Mouse (Mus musculus): Measurements from ENCODE around the gene Tet2. TPM values are rescaled to one million over a fixed set of nuclear protein-coding genes. Genes with fewer than 3 reads are reported as not detected.

The Tet2 gene
- total and polyA plus RNA-seq, 2 experiments from 2014 or later = 17.2 to 46.5 TPM

DNA sequence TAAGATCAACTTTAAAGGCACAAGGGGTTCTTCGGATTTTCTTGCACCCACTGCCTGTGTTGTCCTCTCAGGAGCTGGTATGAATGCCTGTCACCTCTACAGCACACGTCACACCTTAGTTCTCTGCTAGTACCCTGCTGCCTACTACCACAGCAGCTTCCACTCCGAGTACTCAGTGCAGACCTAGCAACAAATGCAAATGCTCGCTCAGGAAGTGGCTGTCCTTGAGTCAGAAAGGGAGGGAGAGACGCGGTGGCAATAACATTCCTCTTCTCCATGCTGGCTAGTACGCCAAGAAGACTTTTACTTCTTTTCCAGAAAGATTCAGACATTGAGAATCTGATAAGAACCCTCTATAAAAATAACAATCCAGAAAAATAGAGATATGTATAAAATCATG is 31.5 kb downstream of the Tet2 start:
- 87% methylated on average over 7 of the region's 7 CpGs for WGBS
- Histone ChIP-seq H3K9me3 (ENCODE audit: low read length) (no peaks in the 10 kb centered on the region), H3K4me1 (ENCODE audit: insufficient read depth, low read length) (no peaks in the 10 kb centered on the region), H3K4me2 (ENCODE audit: low read depth, low read length, poor library complexity, severe bottlenecking) (no peak overlapping the region), H3K27me3 (ENCODE audit: insufficient read depth, low read length) (no peaks in the 10 kb centered on the region), H3K36me3 (ENCODE audit: insufficient read depth, low read length) (peaks cover 6% of the 10 kb centered on the region; the same call in 1 of the 2 replicates), H3K4me3 (ENCODE audit: low read depth, low read length) (no peak overlapping the region), H3K27ac (ENCODE audit: low read depth, low read length) (no peak overlapping the region), H3K9ac (replicated peaks; ENCODE audit: low read length, poor library complexity, severe bottlenecking) (no peak overlapping the region)
- ATAC-seq (ENCODE audit: low FRiP score) (no peak), DNase-seq (ENCODE audit: low spot score) (no peak)
- no peak for TF ChIP-seq CTCF (IDR thresholded peaks at IDR 0.05)

DNA sequence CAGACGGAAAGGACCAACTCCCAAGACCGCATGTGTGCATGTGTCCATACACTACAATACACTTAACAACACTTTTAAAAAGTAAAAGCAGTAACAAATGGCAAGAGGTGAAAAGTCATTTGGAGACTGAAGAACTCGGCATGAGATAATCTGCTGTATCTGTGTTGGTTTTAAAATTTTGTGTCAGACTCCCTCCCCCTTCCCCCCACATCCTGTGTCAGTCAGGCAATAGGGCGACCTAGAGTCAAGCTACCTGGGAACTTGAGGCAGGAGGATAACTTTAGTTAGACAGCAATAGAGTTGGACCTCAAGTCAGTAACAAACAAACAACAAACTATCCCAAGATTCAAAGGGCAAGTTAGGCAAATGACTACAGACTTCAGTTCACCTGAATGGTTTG is 34.6 kb downstream of the Tet2 start:
- no peak for ATAC-seq (ENCODE audit: low FRiP score)
- H3K9ac ChIP-seq (replicated peaks; ENCODE audit: low read length, poor library complexity, severe bottlenecking) = no peak overlapping the region

DNA sequence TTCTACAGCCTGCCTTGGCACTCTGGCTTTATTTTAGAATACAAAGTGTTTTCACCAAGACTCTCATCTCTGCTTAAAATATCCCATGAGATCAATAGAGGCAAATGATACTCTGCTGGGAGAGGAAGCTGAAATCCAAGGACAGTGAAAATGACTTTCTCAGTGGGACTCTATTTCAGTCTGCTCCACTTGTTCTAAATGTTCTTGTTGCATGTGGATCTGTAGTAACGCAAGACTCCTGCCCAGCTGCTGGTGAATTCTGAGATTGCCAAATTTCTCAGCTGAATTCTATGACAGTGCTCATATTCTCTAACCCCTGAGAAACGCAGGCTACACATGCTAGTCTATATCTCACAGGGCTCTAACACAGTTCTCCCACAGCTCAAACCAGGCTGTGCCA is 35.1 kb downstream of the Tet2 start:
- peaks cover 6% of the 10 kb centered on the region; the same call in 1 of the 2 replicates for H3K36me3 ChIP-seq (ENCODE audit: insufficient read depth, low read length)
- ATAC-seq (ENCODE audit: low FRiP score) = no peak
- no peak for DNase-seq (ENCODE audit: low spot score)
- 84% methylated on average over 2 of the region's 2 CpGs for WGBS
- H3K27me3 ChIP-seq (ENCODE audit: insufficient read depth, low read length) = no peaks in the 10 kb centered on the region
- no peak overlapping the region for H3K4me2 ChIP-seq (ENCODE audit: low read depth, low read length, poor library complexity, severe bottlenecking)
- H3K9me3 ChIP-seq (ENCODE audit: low read length) = no peaks in the 10 kb centered on the region
- no peak overlapping the region for H3K4me3 ChIP-seq (ENCODE audit: low read depth, low read length)
- no peak overlapping the region for H3K27ac ChIP-seq (ENCODE audit: low read depth, low read length)
- H3K9ac ChIP-seq (replicated peaks; ENCODE audit: low read length, poor library complexity, severe bottlenecking) = no peak overlapping the region
- no peak for TF ChIP-seq CTCF (IDR thresholded peaks at IDR 0.05)
- H3K4me1 ChIP-seq (ENCODE audit: insufficient read depth, low read length) = no peaks in the 10 kb centered on the region

More for the DNA sequence above, 34.6 kb downstream of the Tet2 start:
- Histone ChIP-seq H3K4me1 (ENCODE audit: insufficient read depth, low read length) (no peaks in the 10 kb centered on the region), H3K4me2 (ENCODE audit: low read depth, low read length, poor library complexity, severe bottlenecking) (no peak overlapping the region), H3K27me3 (ENCODE audit: insufficient read depth, low read length) (no peaks in the 10 kb centered on the region), H3K27ac (ENCODE audit: low read depth, low read length) (no peak overlapping the region), H3K36me3 (ENCODE audit: insufficient read depth, low read length) (peaks cover 6% of the 10 kb centered on the region; the same call in 1 of the 2 replicates), H3K4me3 (ENCODE audit: low read depth, low read length) (no peak overlapping the region), H3K9me3 (ENCODE audit: low read length) (no peaks in the 10 kb centered on the region)
- WGBS = 92% methylated on average over 4 of the region's 4 CpGs
- no peak for TF ChIP-seq CTCF (IDR thresholded peaks at IDR 0.05)
- no peak for DNase-seq (ENCODE audit: low spot score)

DNA sequence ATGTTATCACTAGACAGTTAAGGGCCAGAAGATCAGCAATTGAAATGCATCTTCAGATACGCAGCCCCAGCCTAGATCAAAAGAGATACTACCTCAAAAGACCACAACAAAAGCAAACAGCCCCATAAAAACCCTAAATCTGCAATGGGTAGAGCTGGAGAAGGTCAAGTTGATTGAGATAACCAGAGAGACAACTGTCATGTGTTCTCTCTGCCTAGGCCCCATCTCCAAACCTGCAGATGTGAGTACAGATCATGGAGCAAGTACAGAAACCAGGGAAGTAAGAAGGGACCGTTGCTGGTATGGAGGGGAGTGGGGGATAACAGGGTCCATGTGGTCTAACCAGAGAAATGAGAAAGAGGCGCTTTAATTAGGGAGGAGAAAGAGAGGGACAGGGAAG is 36.1 kb downstream of the Tet2 start:
- H3K9ac ChIP-seq (replicated peaks; ENCODE audit: low read length, poor library complexity, severe bottlenecking) = no peak overlapping the region
- no peaks in the 10 kb centered on the region for H3K9me3 ChIP-seq (ENCODE audit: low read length)
- H3K4me2 ChIP-seq (ENCODE audit: low read depth, low read length, poor library complexity, severe bottlenecking) = no peak overlapping the region
- no peak overlapping the region for H3K27ac ChIP-seq (ENCODE audit: low read depth, low read length)
- no peak overlapping the region for H3K4me3 ChIP-seq (ENCODE audit: low read depth, low read length)
- H3K36me3 ChIP-seq (ENCODE audit: insufficient read depth, low read length) = peaks cover 6% of the 10 kb centered on the region; the same call in 1 of the 2 replicates
- DNase-seq (ENCODE audit: low spot score) = no peak
- H3K27me3 ChIP-seq (ENCODE audit: insufficient read depth, low read length) = no peaks in the 10 kb centered on the region
- no peaks in the 10 kb centered on the region for H3K4me1 ChIP-seq (ENCODE audit: insufficient read depth, low read length)
- TF ChIP-seq CTCF (IDR thresholded peaks at IDR 0.05) = no peak
- ATAC-seq (ENCODE audit: low FRiP score) = no peak
- 89% methylated on average over 3 of the region's 3 CpGs for WGBS

DNA sequence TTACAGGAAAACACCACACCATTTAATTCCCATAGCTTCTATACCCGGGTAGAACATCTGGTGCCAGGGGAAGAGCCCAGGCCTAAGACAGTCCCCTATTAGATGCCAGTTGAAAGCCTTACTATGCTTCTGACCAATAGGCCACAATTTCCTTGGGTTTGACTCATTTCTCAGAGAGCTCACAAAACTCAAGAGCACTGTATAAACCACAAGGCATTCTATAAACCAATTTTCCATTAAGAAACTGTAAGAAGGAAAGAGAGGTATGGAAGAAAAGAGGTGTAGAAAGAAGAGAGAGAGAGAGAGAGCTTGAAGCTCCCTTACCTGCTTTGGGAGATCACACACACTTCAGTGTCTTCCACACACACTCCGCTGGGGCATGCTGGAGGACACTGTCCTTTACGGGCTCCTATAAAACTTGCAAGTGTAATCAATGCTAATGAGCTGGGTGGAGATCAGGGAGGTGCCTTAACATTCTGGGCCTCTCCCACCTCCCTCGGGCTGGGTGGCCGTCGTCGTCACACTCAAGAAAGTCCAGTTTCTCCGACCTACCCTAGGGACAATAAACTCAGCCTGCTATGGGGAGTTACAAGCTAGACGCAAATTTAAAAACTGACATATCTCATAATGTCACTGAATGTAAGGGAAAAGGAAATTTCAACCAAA is 38.5 kb downstream of the Tet2 start:
- H3K27ac ChIP-seq (ENCODE audit: low read depth, low read length) = no peak overlapping the region
- DNase-seq (ENCODE audit: low spot score) (no peak), ATAC-seq (ENCODE audit: low FRiP score) (no peak)
- no peaks in the 10 kb centered on the region for H3K27me3 ChIP-seq (ENCODE audit: insufficient read depth, low read length)
- WGBS = 86% methylated on average over 9 of the region's 9 CpGs
- no peak overlapping the region for H3K4me2 ChIP-seq (ENCODE audit: low read depth, low read length, poor library complexity, severe bottlenecking)
- TF ChIP-seq CTCF (IDR thresholded peaks at IDR 0.05) = no peak
- H3K9ac ChIP-seq (replicated peaks; ENCODE audit: low read length, poor library complexity, severe bottlenecking) = no peak overlapping the region
- H3K4me1 ChIP-seq (ENCODE audit: insufficient read depth, low read length) = no peaks in the 10 kb centered on the region
- H3K9me3 ChIP-seq (ENCODE audit: low read length) = no peaks in the 10 kb centered on the region
- no peaks in the 10 kb centered on the region; the same call in 1 of the 2 replicates for H3K36me3 ChIP-seq (ENCODE audit: insufficient read depth, low read length)
- H3K4me3 ChIP-seq (ENCODE audit: low read depth, low read length) = no peak overlapping the region

DNA sequence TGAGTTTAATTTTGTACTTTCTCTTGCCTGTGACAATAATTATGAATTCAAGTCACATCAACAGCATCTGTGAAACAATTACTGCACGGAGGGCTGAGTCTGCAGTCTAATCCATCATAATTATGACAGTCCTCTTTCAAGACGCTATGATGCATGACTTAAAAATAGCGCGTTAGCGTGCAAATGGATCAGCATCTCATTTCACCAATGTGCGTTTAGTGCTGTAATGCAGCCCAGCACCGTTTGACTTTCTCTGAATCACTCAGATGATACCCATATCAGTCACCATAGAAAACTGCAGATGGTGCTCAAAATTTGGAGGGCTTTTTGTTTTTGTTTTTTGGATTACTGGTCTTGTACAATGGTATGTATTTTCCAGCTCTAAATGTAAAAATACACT is 48.0 kb downstream of the Tet2 start:
- no peak overlapping the region for H3K4me3 ChIP-seq (ENCODE audit: low read depth, low read length)
- H3K9ac ChIP-seq (replicated peaks; ENCODE audit: low read length, poor library complexity, severe bottlenecking) = no peak overlapping the region
- peak; percentile 60; the same call in 1 of the 2 replicates for ATAC-seq (ENCODE audit: low FRiP score)
- H3K27ac ChIP-seq (ENCODE audit: low read depth, low read length) = no peak overlapping the region
- H3K9me3 ChIP-seq (ENCODE audit: low read length) = no peaks in the 10 kb centered on the region
- H3K36me3 ChIP-seq (ENCODE audit: insufficient read depth, low read length) = no peaks in the 10 kb centered on the region
- no peak overlapping the region for H3K4me2 ChIP-seq (ENCODE audit: low read depth, low read length, poor library complexity, severe bottlenecking)
- 35% methylated on average over 7 of the region's 7 CpGs for WGBS
- TF ChIP-seq CTCF (IDR thresholded peaks at IDR 0.05) = no peak
- H3K4me1 ChIP-seq (ENCODE audit: insufficient read depth, low read length) = no peaks in the 10 kb centered on the region
- no peaks in the 10 kb centered on the region for H3K27me3 ChIP-seq (ENCODE audit: insufficient read depth, low read length)
- peak; percentile 65 for DNase-seq (ENCODE audit: low spot score)
